Mouse (Mus musculus) CH12.LX (cell line): ENCODE measurements around the gene Angptl7. TPM values are rescaled to one million over a fixed set of nuclear protein-coding genes. Genes with fewer than 3 reads are reported as not detected.

Source experiments
- DNase-seq: peaks from one replicate; pipeline ENCODE4 v3.0.0-alpha.2; 2013; ENCODE audit errors: extremely low read depth
- H3K27ac ChIP-seq: 2 replicates; pipeline ENCODE4 v1.5.1; 2012; ENCODE audit warnings: low read depth, mild to moderate bottlenecking, control low read depth, moderate library complexity; ENCODE audit not compliant: insufficient read depth
- H3K27me3 ChIP-seq: replicated peaks from 2 replicates; pipeline ENCODE3; 2012; ENCODE audit warnings: inconsistent platforms
- H3K36me3 ChIP-seq, 2 experiments: replicated peaks in 1 of 2; 2 replicates each; pipeline versions ENCODE3 to v1.6.1; 2012; ENCODE audit warnings: inconsistent platforms in 1 of 2, low read length in 1 of 2, mild to moderate bottlenecking in 1 of 2, mixed read lengths in 1 of 2, moderate library complexity in 1 of 2; ENCODE audit not compliant: control insufficient read depth in 1 of 2, insufficient read depth in 1 of 2
- H3K4me1 ChIP-seq, 2 experiments: 2 replicates each; pipeline ENCODE4 v1.6.1; 2012; ENCODE audit warnings: inconsistent platforms in 1 of 2, moderate library complexity in 1 of 2; ENCODE audit not compliant: insufficient read depth in 2 of 2, control insufficient read depth in 1 of 2
- H3K4me2 ChIP-seq: 2 replicates; pipeline ENCODE4 v1.6.1; 2012; ENCODE audit warnings: low read depth, mild to moderate bottlenecking, control low read depth; ENCODE audit not compliant: poor library complexity, insufficient read depth, severe bottlenecking
- H3K4me3 ChIP-seq, 3 experiments: fragments of 150-350 bp in 1 of 3; sonication (generic) in 1 of 3; replicated peaks in 1 of 3; 2 replicates each; pipeline versions ENCODE3 to v1.5.1; 2011 to 2012; ENCODE audit warnings: low read depth in 2 of 3, low read length in 2 of 3, mild to moderate bottlenecking in 2 of 3, moderate library complexity in 2 of 3, control low read depth in 1 of 3, improper control_type of control experiment in 1 of 3, inconsistent platforms in 1 of 3, mixed read lengths in 1 of 3; ENCODE audit not compliant: poor library complexity in 1 of 3
- H3K79me2 ChIP-seq: replicated peaks from 2 replicates; pipeline ENCODE4 v1.6.1; 2012; ENCODE audit warnings: mild to moderate bottlenecking, moderate library complexity; ENCODE audit not compliant: control insufficient read depth, poor library complexity, insufficient read depth, severe bottlenecking; ENCODE audit errors: extremely low read depth
- H3K9ac ChIP-seq: 2 replicates; pipeline ENCODE4 v1.6.1; 2012; ENCODE audit warnings: low read depth, mild to moderate bottlenecking, control low read depth, moderate library complexity; ENCODE audit not compliant: insufficient read depth
- H3K9me3 ChIP-seq: replicated peaks from 2 replicates; pipeline ENCODE3; 2012; ENCODE audit warnings: low read length, inconsistent platforms, mixed read lengths
- CHD2 ChIP-seq: IDR thresholded peaks from 2 replicates; pipeline ENCODE4 v1.6.1; 2011; ENCODE audit warnings: low read length, improper control_type of control experiment
- E2F4 ChIP-seq: IDR thresholded peaks from 2 replicates; pipeline ENCODE4 v1.6.1; 2011; ENCODE audit warnings: low read depth, low read length, improper control_type of control experiment; ENCODE audit not compliant: insufficient replicate concordance
- ETS1 ChIP-seq: conservative IDR thresholded peaks from 2 replicates; pipeline ENCODE4 v1.6.1; 2012; ENCODE audit warnings: low read depth, mild to moderate bottlenecking, inconsistent platforms, low read length, improper control_type of control experiment, moderate library complexity
- IRF4 ChIP-seq: IDR thresholded peaks from 2 replicates; pipeline ENCODE4 v1.6.1; 2014; ENCODE audit warnings: low read depth, mild to moderate bottlenecking, inconsistent platforms, low read length, improper control_type of control experiment
- KAT2A ChIP-seq: IDR thresholded peaks from 2 replicates; pipeline ENCODE4 v1.6.1; 2012; ENCODE audit warnings: low read length, improper control_type of control experiment, inconsistent platforms; ENCODE audit not compliant: insufficient replicate concordance
- MAX ChIP-seq: IDR thresholded peaks from 2 replicates; pipeline ENCODE4 v1.6.1; 2011; ENCODE audit warnings: low read length, improper control_type of control experiment
- PAX5 ChIP-seq: IDR thresholded peaks from 2 replicates; pipeline ENCODE4 v1.6.1; 2012; ENCODE audit warnings: low read length, inconsistent platforms, mixed read lengths
- TCF12 ChIP-seq: IDR thresholded peaks from 2 replicates; pipeline ENCODE4 v1.6.1; 2014; ENCODE audit warnings: low read depth, mild to moderate bottlenecking, inconsistent platforms, low read length, improper control_type of control experiment
- UBTF ChIP-seq: IDR thresholded peaks from 2 replicates; pipeline ENCODE4 v1.6.1; 2012; ENCODE audit warnings: low read depth, mild to moderate bottlenecking, inconsistent platforms, low read length, improper control_type of control experiment, moderate library complexity
- USF1 ChIP-seq: IDR thresholded peaks from 2 replicates; pipeline ENCODE4 v1.6.1; 2014; ENCODE audit warnings: low read depth, mild to moderate bottlenecking, inconsistent platforms, low read length, improper control_type of control experiment
- USF2 ChIP-seq: conservative IDR thresholded peaks from 2 replicates; pipeline ENCODE4 v1.6.1; 2011; ENCODE audit warnings: low read depth, low read length, improper control_type of control experiment
- ZNF384 ChIP-seq: IDR thresholded peaks from 2 replicates; pipeline ENCODE4 v1.6.1; 2012; ENCODE audit warnings: low read depth, low read length, improper control_type of control experiment, inconsistent platforms
- dilution Hi-C: fragments of 300-500 bp; cut with MboI; formaldehyde crosslinking; loops from 2 replicates; pipeline ENCODE4 v1.14.3; 2020; ENCODE audit warnings: low sequenced_read_pairs; ENCODE audit not compliant: extremely low pct_unique_long_range_greater_than_20kb, extremely low pct_ligation_motif_present
- in situ Hi-C: fragments of 300-500 bp; cut with MboI; formaldehyde crosslinking; loops from 3 replicates; pipeline ENCODE4 v1.14.3; 2019; ENCODE audit warnings: low sequenced_read_pairs, low pct_ligation_motif_present, low pct_unique_long_range_greater_than_20kb, mixed read lengths
- polyA plus RNA-seq: library from polyadenylated mRNA; unstranded; fragments of >175 nt; gene quantifications from 2 replicates; pipeline ENCODE4 v1.2.1, GENCODE M21; 2012; ENCODE audit warnings: low read depth; ENCODE audit not compliant: insufficient read length
- total RNA-seq, 2 experiments: library from RNA; depleted of rRNA; stranded (reverse); fragments of 300-350 nt in 1 of 2; fragments of >200 nt in 1 of 2; gene quantifications; 2 replicates each; pipeline ENCODE4 v1.2.3; 2012 to 2014

The Angptl7 gene
- total and polyA plus RNA-seq, 3 experiments = 0.14 TPM; not detected in 2

GRCm38 (mm10) chr4:148531341-148531740 is 31.1 kb upstream of the Angptl7 start:
- dilution Hi-C loops (no loop called here), in situ Hi-C loops (no loop called here)
- TF ChIP-seq USF1 (no peak), UBTF (no peak), MAX (no peak), E2F4 (no peak), PAX5 (no peak), IRF4 (no peak), KAT2A (no peak), ETS1 (no peak)

GRCm38 (mm10) chr4:148530778-148531177 is 30.5 kb upstream of the Angptl7 start:
- in situ Hi-C loops = no loop called here
- peaks cover 64 to 87% of the 10 kb centered on the region in 2 experiments for H3K36me3 ChIP-seq
- H3K4me1 ChIP-seq = no peaks in the 10 kb centered on the region
- H3K4me2 ChIP-seq = no peak overlapping the region
- no peak overlapping the region for H3K4me3 ChIP-seq
- no peak for TF ChIP-seq TCF12
- no peak for TF ChIP-seq ZNF384
- no peak for TF ChIP-seq USF2
- no peak for TF ChIP-seq USF1
- TF ChIP-seq, all 38 proteins: peak for 0
- no peaks in the 10 kb centered on the region for H3K9me3 ChIP-seq
- dilution Hi-C loops = no loop called here
- H3K27me3 ChIP-seq = no peaks in the 10 kb centered on the region
- H3K27ac ChIP-seq = no peak overlapping the region
- no peaks in the 10 kb centered on the region for H3K79me2 ChIP-seq
- no peak overlapping the region for H3K9ac ChIP-seq
- DNase-seq = no peak

More at GRCm38 (mm10) chr4:148531341-148531740, 31.1 kb upstream of the Angptl7 start:
- peaks cover 63 to 87% of the 10 kb centered on the region in 2 experiments for H3K36me3 ChIP-seq
- DNase-seq = no peak
- no peak overlapping the region for H3K4me3 ChIP-seq
- no peaks in the 10 kb centered on the region for H3K4me1 ChIP-seq
- no peak overlapping the region for H3K27ac ChIP-seq
- no peak overlapping the region for H3K4me2 ChIP-seq
- no peak overlapping the region for H3K9ac ChIP-seq
- H3K79me2 ChIP-seq = no peaks in the 10 kb centered on the region
- no peaks in the 10 kb centered on the region for H3K27me3 ChIP-seq
- no peaks in the 10 kb centered on the region for H3K9me3 ChIP-seq

- Histone ChIP-seq H3K9me3 (no peaks in the 10 kb centered on the region), H3K27me3 (no peaks in the 10 kb centered on the region), H3K4me1 (no peaks in the 10 kb centered on the region), H3K27ac (no peak overlapping the region), H3K4me3 (no peak overlapping the region), H3K9ac (no peak overlapping the region), H3K79me2 (no peaks in the 10 kb centered on the region), H3K4me2 (no peak overlapping the region), H3K36me3 (peaks cover 65 to 87% of the 10 kb centered on the region in 2 experiments)
- dilution Hi-C loops = no loop called here
- in situ Hi-C loops = no loop called here
- no peak for DNase-seq
- TF ChIP-seq CHD2 = no peak
- TF ChIP-seq IRF4 = no peak
- no peak for TF ChIP-seq TCF12
- TF ChIP-seq PAX5 = no peak
- TF ChIP-seq ETS1 = no peak
Observed at GRCm38 (mm10) chr4:148530351-148530750, 30.1 kb upstream of the Angptl7 start.
